Mouse (Mus musculus) heart, adult 18-20 months (tissue): ENCODE results near the gene Aph1a. TPM values are rescaled to one million over a fixed set of nuclear protein-coding genes. Genes with fewer than 3 reads are reported as not detected.
"Not testable (repeated sequence)": the region's sequence is repeated elsewhere in the genome, so short reads cannot be mapped to it uniquely, and the experiment has no call there.

Source experiments
- DNase-seq, 2 experiments: peaks; one replicate each; pipeline ENCODE4 v3.0.0; 2021 to 2022; ENCODE audit warnings: mixed read lengths in 1 of 2
- total RNA-seq, 2 experiments: library from RNA; stranded (reverse); gene quantifications; 2 replicates each; pipeline ENCODE4 v1.2.3; 2021

The Aph1a gene
- total RNA-seq, 2 experiments from 2014 or later: 109 to 125 TPM

- no peak for DNase-seq
Measured at GRCm38 (mm10) chr3:95884400-95884799, 9.4 kb upstream of the Aph1a start.

GRCm38 (mm10) chr3:95887596-95887995 is 6.2 kb upstream of the Aph1a start:
- DNase-seq: no peak

- DNase-seq: no peak
Measured at GRCm38 (mm10) chr3:95889664-95890063, 4.1 kb upstream of the Aph1a start.

- peak; percentile 59 to 70 for DNase-seq
Measured at GRCm38 (mm10) chr3:95891211-95892065, 2.3 kb upstream of the Aph1a start, which contains the start of gene BC028528. Gene BC028528 (minus strand): TSS chr3:95892005.

- DNase-seq: no peak
Measured at GRCm38 (mm10) chr3:95892066-95893052, 1.4 kb upstream of the Aph1a start.

- no peak for DNase-seq
Measured at GRCm38 (mm10) chr3:95893126-95893525, 643 bp upstream of the Aph1a start.

- DNase-seq: peak; percentile 75 to 77
Measured at GRCm38 (mm10) chr3:95894317-95895160, 770 bp downstream of the Aph1a start.

GRCm38 (mm10) chr3:95895501-95895900 is 1.7 kb downstream of the Aph1a start:
- DNase-seq: not testable (repeated sequence)

GRCm38 (mm10) chr3:95899800-95900524 is 6.2 kb downstream of the Aph1a start:
- no peak for DNase-seq

- peak; percentile 47 to 51 for DNase-seq
Measured at GRCm38 (mm10) chr3:95901616-95902372, 8.0 kb downstream of the Aph1a start.

- DNase-seq: peak in 1 of 2 experiments; percentile 36
Measured at GRCm38 (mm10) chr3:95902373-95902625, 8.5 kb downstream of the Aph1a start.

GRCm38 (mm10) chr3:95902643-95903042 is 8.9 kb downstream of the Aph1a start:
- DNase-seq: peak; percentile 21 to 52

GRCm38 (mm10) chr3:95903753-95904502 is 10.2 kb downstream of the Aph1a start:
- peak in 1 of 2 experiments; percentile 47 for DNase-seq

- DNase-seq: peak; percentile 66 to 69
Measured at GRCm38 (mm10) chr3:95904568-95904967, 10.8 kb downstream of the Aph1a start, which contains the start of gene Car14. Gene Car14 (minus strand): TSS chr3:95904691.

GRCm38 (mm10) chr3:95905146-95905939 is 11.6 kb downstream of the Aph1a start:
- peak; percentile 43 to 48 for DNase-seq

- DNase-seq: peak; percentile 62 to 72
Measured at GRCm38 (mm10) chr3:95905940-95906492, 12.2 kb downstream of the Aph1a start.

- peak; percentile 32 to 77 for DNase-seq
Measured at GRCm38 (mm10) chr3:95906860-95907259, 13.1 kb downstream of the Aph1a start.

- DNase-seq: no peak
Measured at GRCm38 (mm10) chr3:95907613-95908012, 13.8 kb downstream of the Aph1a start.
